Mouse (Mus musculus): ENCODE data around the gene Atp8a2.

Gene Atp8a2

GRCm38 (mm10) chr14:59708009-59708408, 489.0 kb downstream of the Atp8a2 start:
- DNase-seq (ENCODE audit: low spot score) = no peak

GRCm38 (mm10) chr14:59705326-59706058, 491.5 kb downstream of the Atp8a2 start:
- DNase-seq (ENCODE audit: low spot score) = no peak

- DNase-seq (ENCODE audit: low spot score) = no peak
Observed at GRCm38 (mm10) chr14:59701492-59701891, 495.5 kb downstream of the Atp8a2 start.

GRCm38 (mm10) chr14:59695160-59695559, 501.8 kb downstream of the Atp8a2 start:
- no peak for DNase-seq (ENCODE audit: low spot score)

- DNase-seq (ENCODE audit: low spot score) = no peak
Observed at GRCm38 (mm10) chr14:59692164-59692563, 504.8 kb downstream of the Atp8a2 start.

GRCm38 (mm10) chr14:59691402-59691801, 505.6 kb downstream of the Atp8a2 start:
- DNase-seq (ENCODE audit: low spot score) = no peak

GRCm38 (mm10) chr14:59690954-59691353, 506.0 kb downstream of the Atp8a2 start:
- no peak for DNase-seq (ENCODE audit: low spot score)

- no peak for DNase-seq (ENCODE audit: low spot score)
Observed at GRCm38 (mm10) chr14:59689596-59689995, 507.4 kb downstream of the Atp8a2 start.

- DNase-seq (ENCODE audit: low spot score) = no peak
Observed at GRCm38 (mm10) chr14:59686229-59686628, 510.8 kb downstream of the Atp8a2 start.

GRCm38 (mm10) chr14:59685343-59685742, 511.6 kb downstream of the Atp8a2 start:
- DNase-seq (ENCODE audit: low spot score) = no peak

- no peak for DNase-seq (ENCODE audit: low spot score)
Observed at GRCm38 (mm10) chr14:59681906-59682305, 515.1 kb downstream of the Atp8a2 start.

- DNase-seq (ENCODE audit: low spot score) = no peak
Observed at GRCm38 (mm10) chr14:59677598-59678003, 519.4 kb downstream of the Atp8a2 start.

- no peak for DNase-seq (ENCODE audit: low spot score)
Observed at GRCm38 (mm10) chr14:59675330-59675729, 521.6 kb downstream of the Atp8a2 start.

- DNase-seq (ENCODE audit: low spot score) = no peak
Observed at GRCm38 (mm10) chr14:59674556-59674955, 522.4 kb downstream of the Atp8a2 start.

- DNase-seq (ENCODE audit: low spot score) = no peak
Observed at GRCm38 (mm10) chr14:59672893-59673515, 524.0 kb downstream of the Atp8a2 start.

GRCm38 (mm10) chr14:59657098-59657497, 539.9 kb downstream of the Atp8a2 start:
- no peak for DNase-seq (ENCODE audit: low spot score)

- no peak for DNase-seq (ENCODE audit: low spot score)
Observed at GRCm38 (mm10) chr14:59656591-59656990, 540.4 kb downstream of the Atp8a2 start.

- DNase-seq (ENCODE audit: low spot score) = no peak
Observed at GRCm38 (mm10) chr14:59649337-59649736, 547.6 kb downstream of the Atp8a2 start.

GRCm38 (mm10) chr14:59648611-59649010, 548.4 kb downstream of the Atp8a2 start:
- DNase-seq (ENCODE audit: low spot score) = no peak

- no peak for DNase-seq (ENCODE audit: low spot score)
Observed at GRCm38 (mm10) chr14:59646826-59647697, 549.9 kb downstream of the Atp8a2 start.

GRCm38 (mm10) chr14:59644896-59645295, 552.1 kb downstream of the Atp8a2 start:
- DNase-seq (ENCODE audit: low spot score) = no peak

GRCm38 (mm10) chr14:59644166-59644565, 552.8 kb downstream of the Atp8a2 start:
- DNase-seq (ENCODE audit: low spot score) = no peak

GRCm38 (mm10) chr14:59643582-59643981, 553.4 kb downstream of the Atp8a2 start:
- no peak for DNase-seq (ENCODE audit: low spot score)
